Mouse (Mus musculus) left cerebral cortex, postnatal 14 days (tissue): ENCODE data around the gene Serpina3j. TPM values are rescaled to one million over a fixed set of nuclear protein-coding genes. Genes with fewer than 3 reads are reported as not detected.

Source experiments
- DNase-seq, 2 experiments: peaks; one replicate each; pipeline ENCODE4 v3.0.0; 2021 to 2022; ENCODE audit warnings: low spot score in 2 of 2, mixed read lengths in 1 of 2
- intact Hi-C: fragments of 180-260 bp; cut with DNase I; formaldehyde crosslinking; loops from one replicate; pipeline ENCODE4 v1.15.1; 2025
- total RNA-seq, 2 experiments: library from RNA; stranded (reverse); gene quantifications; 2 replicates each; pipeline ENCODE4 v1.2.3; 2021

Gene Serpina3j
- total RNA-seq, 2 experiments from 2014 or later: not detected

DNA sequence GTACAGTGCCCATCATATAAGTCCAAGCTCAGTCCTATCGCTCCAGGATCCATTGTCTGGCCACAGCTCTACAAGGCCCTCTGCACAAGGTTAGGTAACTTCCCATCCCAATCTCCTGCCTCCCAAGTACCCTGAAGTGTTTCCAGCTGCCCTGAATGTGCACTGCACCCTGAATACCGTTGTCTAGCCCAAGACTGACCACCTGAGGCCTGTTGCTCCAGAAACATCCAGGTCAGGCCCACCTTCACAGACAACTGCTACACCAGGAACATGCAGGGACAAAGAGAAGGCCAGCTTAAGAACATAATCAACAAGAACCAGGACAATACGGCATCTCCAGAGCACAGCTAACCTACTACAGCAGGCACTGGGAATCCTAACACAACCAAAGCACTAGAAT is 55.6 kb downstream of the Serpina3j start:
- DNase-seq: no peak
- intact Hi-C loops: no loop called here

Other genes starting within 250 kb of the Serpina3j start
- gene Serpina5, start 213.4 kb upstream of the Serpina3j start, total RNA-seq: not detected
- gene Serpina3a, start 201.8 kb upstream of the Serpina3j start, total RNA-seq: not detected
- not detected for gene Serpina3b, start 186.6 kb upstream of the Serpina3j start, total RNA-seq
- not detected for gene Serpina3c, start 160.7 kb upstream of the Serpina3j start, total RNA-seq
- not detected for gene Serpina3f, start 100.0 kb upstream of the Serpina3j start, total RNA-seq
- under 1 TPM; 0.26 to 0.27 TPM for gene Serpina3g, start 78.3 kb upstream of the Serpina3j start, total RNA-seq
- not detected for gene Serpina3i, start 51.4 kb upstream of the Serpina3j start, total RNA-seq
- not detected for gene Serpina3k, start 23.9 kb downstream of the Serpina3j start, total RNA-seq
- not detected for gene Serpina3m, start 23.9 kb downstream of the Serpina3j start, total RNA-seq
- 1 to 10 TPM; 5.4 to 8.9 TPM for gene Serpina3n, start 92.2 kb downstream of the Serpina3j start, total RNA-seq
- not detected for gene Gsc, start 158.8 kb downstream of the Serpina3j start, total RNA-seq